Mouse (Mus musculus) bone marrow, adult 2 months (tissue): ENCODE measurements around the gene Derl2. TPM values are rescaled to one million over a fixed set of nuclear protein-coding genes. Genes with fewer than 3 reads are reported as not detected.

Experiments used
- H3K27ac ChIP-seq: fragments of 200-500 bp; 2 replicates; pipeline ENCODE4 v1.5.1; 2012; ENCODE audit warnings: low read depth, mild to moderate bottlenecking, control low read depth, inconsistent platforms, low read length; ENCODE audit not compliant: control insufficient read depth, poor library complexity, insufficient read depth
- H3K4me1 ChIP-seq: fragments of 200-500 bp; 2 replicates; pipeline ENCODE4 v1.6.1; 2011; ENCODE audit warnings: low read length; ENCODE audit not compliant: control insufficient read depth, insufficient read depth
- H3K4me3 ChIP-seq: fragments of 200-500 bp; replicated peaks from 2 replicates; pipeline ENCODE3; 2011; ENCODE audit warnings: mild to moderate bottlenecking, low read depth, low read length, control low read depth; ENCODE audit not compliant: control insufficient read depth
- CTCF ChIP-seq: fragments of 200-500 bp; IDR thresholded peaks from 2 replicates; pipeline ENCODE4 v1.5.1; 2011; ENCODE audit warnings: low read length, control low read depth; ENCODE audit not compliant: control insufficient read depth, insufficient read depth
- POLR2A ChIP-seq: fragments of 200-500 bp; IDR thresholded peaks from 2 replicates; pipeline ENCODE4 v1.6.1; 2011; ENCODE audit warnings: low read depth, mild to moderate bottlenecking, control low read depth, low read length, borderline replicate concordance; ENCODE audit not compliant: control insufficient read depth
- WGBS: fragments of 180-500 bp; shearing (Covaris S2); methylation state at CpG from one replicate; pipeline ENCODE4 v1.1.7; 2018; 5-methylcytosine and 5-hydroxymethylcytosine counted together
- polyA plus RNA-seq: library from polyadenylated mRNA; stranded (reverse); fragments of >200 nt; gene quantifications from 2 replicates; pipeline ENCODE4 v1.2.4, GENCODE M21; 2011; ENCODE audit warnings: low replicate concordance; ENCODE audit not compliant: missing spikeins, insufficient read depth, insufficient read length

Derl2 gene
- polyA plus RNA-seq, 1 experiment = 37.9 TPM

- WGBS = 91% methylated on average over 4 of the region's 4 CpGs
- H3K27ac ChIP-seq = no peak overlapping the region
- no peak overlapping the region for H3K4me3 ChIP-seq
- peaks cover 1% of the 10 kb centered on the region; the same call in 1 of the 2 replicates for H3K4me1 ChIP-seq
- no peak for TF ChIP-seq CTCF
- TF ChIP-seq POLR2A = no peak
These were observed 18.5 kb downstream of the Derl2 start for GRCm38 (mm10) chr11:71001167-71001566.

DNA sequence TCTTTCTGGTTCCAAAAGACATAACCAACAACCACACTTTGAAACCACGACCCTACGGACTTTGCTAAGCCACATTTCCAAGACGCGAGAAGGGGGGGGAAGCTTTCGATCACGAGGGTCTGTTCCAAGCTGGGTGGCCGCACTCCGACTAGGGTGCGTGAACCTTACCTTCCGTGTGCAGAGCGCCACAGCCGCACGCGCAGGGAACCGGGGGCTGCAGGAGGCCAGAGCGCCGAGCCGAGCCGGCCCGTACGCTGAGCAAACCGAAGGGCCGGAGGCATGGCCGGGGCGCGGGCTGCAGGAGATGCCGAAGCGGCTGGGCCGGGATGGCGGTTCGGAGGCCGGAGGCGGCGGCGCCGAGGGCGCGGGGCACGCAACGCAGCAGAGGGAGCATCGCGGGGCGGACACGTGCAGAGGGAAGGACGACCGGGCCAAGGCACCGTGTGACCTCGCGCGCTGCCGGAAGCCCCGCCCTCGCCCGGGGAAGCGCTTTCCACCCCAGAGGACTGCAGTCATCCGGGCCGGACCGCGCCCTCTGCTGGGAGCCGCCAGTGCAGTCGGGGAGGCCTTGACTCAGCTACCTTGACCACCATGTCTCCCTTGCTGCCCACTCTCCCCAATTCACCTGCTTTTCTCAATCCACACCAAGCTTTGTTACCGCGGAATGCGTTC lies 36.9 kb downstream of the Derl2 start, which contains the start of gene C1qbp:
TSS of gene C1qbp (minus strand) at position 470 of the 672 bp plus-strand sequence.
- no peak within 1 kb of the TSS for H3K27ac ChIP-seq

DNA sequence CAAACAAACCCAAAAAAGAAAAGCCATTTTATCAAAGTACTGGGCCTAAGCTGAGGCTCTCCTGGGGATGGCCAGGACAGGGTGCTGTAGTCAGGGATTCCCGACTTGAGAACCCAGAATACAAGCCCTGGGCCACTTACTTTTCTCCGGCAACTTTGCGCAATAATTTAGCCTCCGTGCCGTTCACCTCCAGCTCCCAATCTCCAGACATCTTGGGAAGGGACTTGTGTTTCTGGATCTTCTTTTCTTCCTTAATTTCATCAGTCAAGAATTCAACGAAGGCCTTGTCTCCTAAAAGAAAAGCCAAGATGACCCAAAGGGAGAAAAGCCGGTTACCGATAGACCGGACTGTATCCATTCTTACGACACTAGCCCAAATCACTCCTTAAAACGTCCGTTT lies 37.6 kb downstream of the Derl2 start:
- no peak overlapping the region for H3K27ac ChIP-seq
- WGBS = 3% methylated on average over 12 of the region's 12 CpGs
- TF ChIP-seq POLR2A (no peak), CTCF (no peak)
- H3K4me1 ChIP-seq = peaks cover 1% of the 10 kb centered on the region; the same call in 1 of the 2 replicates
- H3K4me3 ChIP-seq = peak overlapping the region; percentile 77

More for the DNA sequence above, 36.9 kb downstream of the Derl2 start, which contains the start of gene C1qbp:
- peak within 1 kb of the TSS; percentile 77 for H3K4me3 ChIP-seq
- TF ChIP-seq CTCF = peak; percentile 93
- TF ChIP-seq POLR2A = peak; percentile 57; the same call in 1 of the 2 replicates
- peaks cover 1% of the 10 kb centered on the region; the same call in 1 of the 2 replicates for H3K4me1 ChIP-seq
- under 1% methylated on average over 64 of the region's 64 CpGs for WGBS

DNA sequence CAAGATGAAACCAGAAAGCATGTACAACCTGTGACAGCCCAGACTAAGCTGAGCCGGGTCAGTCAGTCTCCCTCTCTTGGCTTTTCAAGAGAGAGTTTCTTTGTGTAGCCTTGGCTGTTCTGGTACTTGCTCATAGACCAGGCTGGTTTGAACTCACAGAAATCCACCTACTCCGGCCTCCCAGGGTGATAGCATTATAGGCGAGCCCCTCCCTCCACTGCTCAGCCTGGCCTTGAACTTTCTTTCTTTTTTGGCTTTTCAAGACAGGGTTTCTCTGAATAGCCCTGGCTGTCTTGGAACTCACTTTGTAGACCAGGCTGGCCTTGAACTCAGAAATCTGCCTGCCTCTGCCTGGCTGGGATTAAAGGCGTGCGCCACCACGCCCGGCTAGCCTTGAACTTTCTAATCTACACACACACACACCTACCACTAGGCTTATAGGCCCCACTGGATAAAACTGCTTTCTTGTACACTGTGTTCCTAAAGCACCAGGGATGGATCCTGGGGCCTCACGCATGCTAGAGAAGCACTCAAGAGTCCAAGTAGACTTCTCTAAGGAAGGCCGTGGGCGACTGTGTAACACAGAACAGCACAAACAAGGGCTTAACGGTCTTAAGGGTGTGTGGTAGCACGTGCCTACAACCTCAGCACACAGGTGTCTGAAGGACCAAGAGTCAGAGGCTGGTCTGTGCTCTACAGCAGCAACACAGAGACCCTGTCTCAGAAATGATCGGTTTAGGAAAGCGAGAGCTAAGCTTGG lies 38.7 kb downstream of the Derl2 start:
- no peak for TF ChIP-seq POLR2A
- TF ChIP-seq CTCF = no peak
- 82% methylated on average over 14 of the region's 14 CpGs for WGBS
- H3K27ac ChIP-seq = no peak overlapping the region
- no peak overlapping the region for H3K4me3 ChIP-seq
- peaks cover 1% of the 10 kb centered on the region; the same call in 1 of the 2 replicates for H3K4me1 ChIP-seq

GRCm38 (mm10) chr11:70980232-70980631 lies 39.4 kb downstream of the Derl2 start:
- Histone ChIP-seq H3K27ac (no peak overlapping the region), H3K4me3 (no peak overlapping the region), H3K4me1 (peaks cover 1% of the 10 kb centered on the region; the same call in 1 of the 2 replicates)
- TF ChIP-seq CTCF = no peak
- no peak for TF ChIP-seq POLR2A
- 80% methylated on average over 6 of the region's 6 CpGs for WGBS

- Histone ChIP-seq H3K4me3 (no peak overlapping the region), H3K4me1 (no peaks in the 10 kb centered on the region; the same call in 1 of the 2 replicates), H3K27ac (no peak overlapping the region)
- TF ChIP-seq POLR2A (no peak), CTCF (no peak)
- WGBS = 86% methylated on average over 6 of the region's 6 CpGs
These were observed 42.3 kb downstream of the Derl2 start for GRCm38 (mm10) chr11:70977293-70977692.

DNA sequence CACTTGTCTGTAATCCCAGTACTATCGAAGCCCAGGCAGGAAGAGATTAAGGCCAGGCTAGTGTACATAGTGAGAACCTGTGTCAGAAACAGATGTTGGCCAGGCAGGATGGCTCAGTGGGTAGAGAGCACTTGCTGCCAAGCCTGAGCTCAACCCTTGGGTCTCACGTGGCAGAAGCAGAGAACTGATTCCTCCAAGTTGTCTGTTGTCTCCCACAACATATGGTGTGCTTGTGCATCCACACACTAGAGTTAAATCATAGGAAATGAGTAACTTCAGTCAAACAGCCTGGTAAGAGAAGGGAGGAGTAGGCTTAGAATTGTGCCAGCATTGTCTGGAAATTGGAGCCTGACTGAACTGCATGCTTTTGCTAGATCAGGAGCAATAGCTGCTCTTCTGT lies 44.4 kb downstream of the Derl2 start:
- Histone ChIP-seq H3K4me3 (no peak overlapping the region), H3K27ac (no peak overlapping the region), H3K4me1 (no peaks in the 10 kb centered on the region; the same call in 1 of the 2 replicates)
- WGBS = 62% methylated on average over 2 of the region's 2 CpGs
- TF ChIP-seq CTCF = no peak
- TF ChIP-seq POLR2A = no peak

DNA sequence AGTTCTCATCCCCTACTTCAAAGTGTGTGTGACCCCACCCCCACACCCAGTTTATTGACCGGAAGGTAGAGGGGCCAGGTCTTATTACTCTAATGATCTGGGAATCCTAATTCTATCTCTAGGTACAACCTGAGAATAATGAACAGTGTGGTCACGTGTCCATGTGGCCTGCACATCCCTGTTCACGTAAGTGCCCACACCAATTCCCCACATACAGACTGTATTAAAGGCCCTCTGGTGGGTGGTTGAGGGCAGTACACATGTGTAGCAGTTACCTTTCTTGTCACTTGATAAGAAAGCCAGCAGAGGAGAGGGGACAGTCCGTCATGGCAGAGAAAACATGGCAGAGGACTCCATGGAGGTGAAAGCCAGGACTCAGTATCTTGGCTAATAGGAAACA lies 45.7 kb downstream of the Derl2 start:
- Histone ChIP-seq H3K4me1 (peaks cover 1% of the 10 kb centered on the region; the same call in 1 of the 2 replicates), H3K4me3 (no peak overlapping the region), H3K27ac (no peak overlapping the region)
- 67% methylated on average over 4 of the region's 4 CpGs for WGBS
- TF ChIP-seq CTCF (peak; percentile 19; the same call in 1 of the 2 replicates), POLR2A (no peak)
